Mouse (Mus musculus) cerebellum, adult 2 months (tissue): ENCODE measurements at regions not wholly inside any gene's neighbourhood (a gene's known extent, or its start where the extent isn't known, plus 50 kb on each side); places are given as distances from the start of the nearest gene placed in this dataset.
"Not testable (repeated sequence)": the region's sequence is repeated elsewhere in the genome, so short reads cannot be mapped to it uniquely, and the experiment has no call there.

ENCODE experiments used
- DNase-seq, 2 experiments: peaks; one replicate each; pipeline ENCODE4 v3.0.0; 2021
- H3K27ac ChIP-seq: fragments of 200-500 bp; 2 replicates; pipeline ENCODE4 v1.5.1; 2012; ENCODE audit warnings: low read length, control low read depth, inconsistent platforms; ENCODE audit not compliant: insufficient read depth
- H3K27me3 ChIP-seq: fragments of 200-500 bp; 2 replicates; pipeline ENCODE4 v1.6.1; 2012; ENCODE audit warnings: inconsistent platforms, mild to moderate bottlenecking, low read length, moderate library complexity; ENCODE audit not compliant: control insufficient read depth, insufficient read depth
- H3K4me1 ChIP-seq: fragments of 200-500 bp; 2 replicates; pipeline ENCODE4 v1.6.1; 2011; ENCODE audit warnings: low read length; ENCODE audit not compliant: control insufficient read depth, insufficient read depth
- H3K4me3 ChIP-seq: fragments of 200-500 bp; replicated peaks from 2 replicates; pipeline ENCODE3; 2011; ENCODE audit warnings: mild to moderate bottlenecking, low read depth, low read length, control low read depth; ENCODE audit not compliant: insufficient read depth
- CTCF ChIP-seq: fragments of 200-500 bp; IDR thresholded peaks from 2 replicates; pipeline ENCODE4 v1.5.1; 2011; ENCODE audit warnings: low read depth, mild to moderate bottlenecking, control low read depth, low read length, moderate library complexity, borderline replicate concordance; ENCODE audit not compliant: insufficient read depth
- POLR2A ChIP-seq: fragments of 200-500 bp; IDR thresholded peaks from 2 replicates; pipeline ENCODE4 v1.6.1; 2011; ENCODE audit warnings: low read length, control low read depth, borderline replicate concordance; ENCODE audit not compliant: insufficient read depth
- WGBS: fragments of 180-500 bp; shearing (Covaris S2); methylation state at CpG from one replicate; pipeline ENCODE4 v1.1.7; 2018; 5-methylcytosine and 5-hydroxymethylcytosine counted together

- no peak for DNase-seq
- no peaks in the 10 kb centered on the region for H3K4me1 ChIP-seq
- H3K27me3 ChIP-seq: no peaks in the 10 kb centered on the region
- TF ChIP-seq CTCF: no peak
- TF ChIP-seq POLR2A: no peak
- no peak overlapping the region for H3K4me3 ChIP-seq
- H3K27ac ChIP-seq: no peak overlapping the region
- 88% methylated on average over 1 of the region's 1 CpGs for WGBS
Observed at GRCm38 (mm10) chr6:73530098-73530497, 60.6 kb upstream of the 4931417E11Rik start.

GRCm38 (mm10) chr6:73523658-73524057 is 54.2 kb upstream of the 4931417E11Rik start:
- Histone ChIP-seq H3K4me1 (no peaks in the 10 kb centered on the region), H3K4me3 (no peak overlapping the region), H3K27ac (no peak overlapping the region), H3K27me3 (no peaks in the 10 kb centered on the region)
- 75% methylated on average over 9 of the region's 9 CpGs for WGBS
- TF ChIP-seq POLR2A (no peak), CTCF (no peak)
- DNase-seq: no peak

GRCm38 (mm10) chr6:73519894-73520293 is 50.4 kb upstream of the 4931417E11Rik start:
- H3K27ac ChIP-seq, H3K4me3 ChIP-seq, H3K27me3 ChIP-seq, H3K4me1 ChIP-seq, DNase-seq: not testable (repeated sequence)
- 96% methylated on average over 4 of the region's 4 CpGs for WGBS
